Mouse (Mus musculus): ENCODE data around the gene Npc2. TPM values are rescaled to one million over a fixed set of nuclear protein-coding genes. Genes with fewer than 3 reads are reported as not detected.

The Npc2 gene
- polyA plus RNA-seq (2012; rRNA removed) = 198 and 225 TPM in 2 replicates

GRCm38 (mm10) chr12:84772726-84773441, at the start of gene Npc2, which contains the start of gene Isca2:
Npc2 (minus strand) TSS chr12:84773152.
Isca2 (plus strand) TSS chr12:84773251.

Other genes starting within 250 kb of the Npc2 start
- gene Vsx2, start 203.4 kb downstream of the Npc2 start, polyA plus RNA-seq (2012; rRNA removed) = not detected in 2 replicates
- 20.9 and 21.1 TPM in 2 replicates for gene Abcd4, start 155.7 kb downstream of the Npc2 start, polyA plus RNA-seq (2012; rRNA removed)
- not detected in 2 replicates for gene Vrtn, start 132.1 kb downstream of the Npc2 start, polyA plus RNA-seq (2012; rRNA removed)
- 0.35 and 0.58 TPM in 2 replicates for gene Syndig1l, start 74.3 kb downstream of the Npc2 start, polyA plus RNA-seq (2012; rRNA removed)
- gene Isca2, start 99 bp upstream of the Npc2 start, polyA plus RNA-seq (2012; rRNA removed) = 33.6 and 40.2 TPM in 2 replicates
- 1.7 and 1.8 TPM in 2 replicates for gene Ltbp2, start 103.4 kb upstream of the Npc2 start, polyA plus RNA-seq (2012; rRNA removed)
- gene Fcf1, start 197.7 kb upstream of the Npc2 start, polyA plus RNA-seq (2012; rRNA removed) = 18.9 and 20.7 TPM in 2 replicates
- 20.9 and 26.8 TPM in 2 replicates for gene Arel1, start 197.7 kb upstream of the Npc2 start, polyA plus RNA-seq (2012; rRNA removed)
- 8.0 and 8.6 TPM in 2 replicates for gene Ylpm1, start 223.2 kb upstream of the Npc2 start, polyA plus RNA-seq (2012; rRNA removed)

All from colon, adult 2 months (tissue).